Mouse (Mus musculus): Measurements from ENCODE around the gene Clmp. TPM values are rescaled to one million over a fixed set of nuclear protein-coding genes. Genes with fewer than 3 reads are reported as not detected.

Gene Clmp
- total RNA-seq, 2 experiments from 2014 or later: 46.5 to 46.6 TPM

Other genes starting within 250 kb of the Clmp start
- 100 to 1,000 TPM; 122 to 128 TPM for gene Gramd1b, start 154.6 kb upstream of the Clmp start, total RNA-seq (2021)
- not detected for gene Gm21915, start 15.3 kb upstream of the Clmp start, total RNA-seq (2021)
- gene Hspa8, start 115.0 kb downstream of the Clmp start, total RNA-seq (2021): 1,000 to 10,000 TPM; 1,788 to 2,276 TPM
- not detected for gene Bsx, start 188.2 kb downstream of the Clmp start, total RNA-seq (2021)

Data from layer of hippocampus, postnatal 10 days (tissue).